Mouse (Mus musculus): ENCODE measurements around the gene Tfap2c. TPM values are rescaled to one million over a fixed set of nuclear protein-coding genes. Genes with fewer than 3 reads are reported as not detected.

Tfap2c gene
- total and polyA plus RNA-seq, 3 experiments = not detected

DNA sequence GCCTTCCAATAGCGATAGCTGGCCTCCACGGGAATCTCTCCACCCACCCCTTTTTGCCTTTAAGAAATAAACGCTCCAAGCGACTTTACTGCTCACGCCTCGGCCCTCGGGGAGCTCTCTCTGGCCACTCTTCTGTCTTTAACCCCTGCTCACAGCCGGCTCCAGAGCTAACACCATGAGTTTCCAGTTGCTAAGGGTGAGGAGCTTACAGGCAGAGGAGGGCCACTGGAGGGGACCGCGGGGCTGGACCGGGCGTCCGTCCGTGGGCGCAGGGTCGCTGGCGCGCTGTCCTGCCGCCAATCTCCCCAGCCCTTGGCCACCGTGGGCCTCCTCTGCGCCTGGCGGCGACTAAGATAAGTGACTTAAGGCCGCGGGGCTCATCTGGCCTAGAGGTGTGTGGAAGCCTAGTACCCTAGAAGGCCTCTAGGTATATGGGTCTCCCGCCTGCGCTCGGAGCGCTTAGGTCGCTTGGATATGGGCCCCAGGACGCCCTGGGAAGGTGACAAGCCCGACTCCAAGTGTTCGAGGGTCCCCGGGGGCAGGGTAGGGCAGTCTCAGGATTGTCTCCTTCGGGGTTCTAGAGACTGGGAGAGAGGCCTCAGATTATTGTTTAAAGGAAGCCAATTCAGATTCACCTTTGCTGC is 3.7 kb upstream of the Tfap2c start:
- Histone ChIP-seq H3K27me3 (replicated peaks) (peaks cover 66% of the 10 kb centered on the region), H3K4me3 (replicated peaks in 1 of 3; ENCODE audit: low read depth in 2 of 3, low read length in 2 of 3, poor library complexity in 1 of 3) (no peak overlapping the region), H3K9ac (ENCODE audit: insufficient read depth, low read depth) (no peak overlapping the region), H3K79me2 (replicated peaks; ENCODE audit: control insufficient read depth, extremely low read depth, insufficient read depth, poor library complexity, severe bottlenecking) (no peaks in the 10 kb centered on the region), H3K4me2 (ENCODE audit: insufficient read depth, low read depth, poor library complexity, severe bottlenecking) (no peak overlapping the region), H3K9me3 (replicated peaks; ENCODE audit: low read length) (peaks cover 19% of the 10 kb centered on the region), H3K4me1 (ENCODE audit: control insufficient read depth in 1 of 2, insufficient read depth in 2 of 2) (no peaks in the 10 kb centered on the region), H3K27ac (ENCODE audit: insufficient read depth, low read depth) (no peak overlapping the region), H3K36me3 (replicated peaks in 1 of 2; ENCODE audit: control insufficient read depth in 1 of 2, insufficient read depth in 1 of 2, low read length in 1 of 2) (no peaks in the 10 kb centered on the region)
- in situ Hi-C loops (cut with MboI; ENCODE audit: low pct_ligation_motif_present, low pct_unique_long_range_greater_than_20kb, low sequenced_read_pairs) (no loop called here), dilution Hi-C loops (cut with MboI; ENCODE audit: extremely low pct_ligation_motif_present, extremely low pct_unique_long_range_greater_than_20kb, low sequenced_read_pairs) (no loop called here)
- TF ChIP-seq JUND (conservative IDR thresholded peaks at IDR 0.05; ENCODE audit: low read depth, low read length) = no peak
- no peak for TF ChIP-seq NELFE (IDR thresholded peaks at IDR 0.05; ENCODE audit: low read depth, low read length)
- TF ChIP-seq JUN (IDR thresholded peaks at IDR 0.05; ENCODE audit: insufficient read depth, low read depth, low read length) = no peak
- TF ChIP-seq SIN3A (IDR thresholded peaks at IDR 0.05; ENCODE audit: low read length) = no peak
- no peak for TF ChIP-seq MXI1 (IDR thresholded peaks at IDR 0.05; ENCODE audit: low read depth, low read length)
- no peak for TF ChIP-seq TCF12 (IDR thresholded peaks at IDR 0.05; ENCODE audit: low read depth, low read length)
- no peak for TF ChIP-seq TBP (conservative IDR thresholded peaks at IDR 0.05; ENCODE audit: low read depth, low read length)
- TF ChIP-seq KAT2A (IDR thresholded peaks at IDR 0.05; ENCODE audit: insufficient replicate concordance, low read length) = no peak
- TF ChIP-seq BHLHE40 (IDR thresholded peaks at IDR 0.05; ENCODE audit: low read depth, low read length) = no peak
- no peak for TF ChIP-seq ZC3H11A (IDR thresholded peaks at IDR 0.05; ENCODE audit: low read depth, low read length)
- no peak for TF ChIP-seq CHD1 (IDR thresholded peaks at IDR 0.05; ENCODE audit: low read depth, low read length)
- no peak for TF ChIP-seq ZMIZ1 (IDR thresholded peaks at IDR 0.05; ENCODE audit: low read depth, low read length)
- no peak for TF ChIP-seq MEF2A (IDR thresholded peaks at IDR 0.05; ENCODE audit: borderline replicate concordance, low read depth, low read length)
- TF ChIP-seq HCFC1 (IDR thresholded peaks at IDR 0.05; ENCODE audit: low read depth, low read length) = no peak
- TF ChIP-seq UBTF (IDR thresholded peaks at IDR 0.05; ENCODE audit: low read depth, low read length) = no peak
- TF ChIP-seq USF1 (IDR thresholded peaks at IDR 0.05; ENCODE audit: low read depth, low read length) = no peak
- no peak for DNase-seq (ENCODE audit: extremely low read depth)

GRCm38 (mm10) chr2:172546551-172546950 is 2.8 kb upstream of the Tfap2c start:
- no peaks in the 10 kb centered on the region for H3K36me3 ChIP-seq (replicated peaks in 1 of 2; ENCODE audit: control insufficient read depth in 1 of 2, insufficient read depth in 1 of 2, low read length in 1 of 2)
- dilution Hi-C loops (cut with MboI; ENCODE audit: extremely low pct_ligation_motif_present, extremely low pct_unique_long_range_greater_than_20kb, low sequenced_read_pairs) = no loop called here
- H3K9ac ChIP-seq (ENCODE audit: insufficient read depth, low read depth) = no peak overlapping the region
- in situ Hi-C loops (cut with MboI; ENCODE audit: low pct_ligation_motif_present, low pct_unique_long_range_greater_than_20kb, low sequenced_read_pairs) = no loop called here
- no peak overlapping the region for H3K4me2 ChIP-seq (ENCODE audit: insufficient read depth, low read depth, poor library complexity, severe bottlenecking)
- no peak for DNase-seq (ENCODE audit: extremely low read depth)
- no peak for TF ChIP-seq E2F4 (IDR thresholded peaks at IDR 0.05; ENCODE audit: insufficient replicate concordance, low read depth, low read length)
- no peak for TF ChIP-seq USF1 (IDR thresholded peaks at IDR 0.05; ENCODE audit: low read depth, low read length)
- no peak for TF ChIP-seq CHD2 (IDR thresholded peaks at IDR 0.05; ENCODE audit: low read length)
- no peak for TF ChIP-seq CTCF (conservative IDR thresholded peaks at IDR 0.05 in 1 of 2, IDR thresholded peaks at IDR 0.05 in 1 of 2; ENCODE audit: low read depth in 2 of 2, low read length in 2 of 2)
- no peak for TF ChIP-seq POLR2A (IDR thresholded peaks at IDR 0.05; ENCODE audit: low read depth, low read length)
- no peak for TF ChIP-seq MYC (IDR thresholded peaks at IDR 0.05; ENCODE audit: low read depth, low read length)
- TF ChIP-seq MAX (IDR thresholded peaks at IDR 0.05; ENCODE audit: low read length) = no peak
- no peak for TF ChIP-seq MAZ (IDR thresholded peaks at IDR 0.05; ENCODE audit: low read depth, low read length)
- TF ChIP-seq TBP (conservative IDR thresholded peaks at IDR 0.05; ENCODE audit: low read depth, low read length) = no peak
- no peak for TF ChIP-seq EP300 (IDR thresholded peaks at IDR 0.05; ENCODE audit: low read length)
- TF ChIP-seq ETS1 (conservative IDR thresholded peaks at IDR 0.05; ENCODE audit: low read depth, low read length) = no peak
- TF ChIP-seq RAD21 (IDR thresholded peaks at IDR 0.05; ENCODE audit: low read depth, low read length) = no peak
- TF ChIP-seq SIN3A (IDR thresholded peaks at IDR 0.05; ENCODE audit: low read length) = no peak
- TF ChIP-seq ZKSCAN1 (IDR thresholded peaks at IDR 0.05; ENCODE audit: borderline replicate concordance, low read depth, low read length) = no peak
- TF ChIP-seq GABPA (IDR thresholded peaks at IDR 0.05; ENCODE audit: insufficient replicate concordance, low read depth, low read length) = no peak
- TF ChIP-seq CHD1 (IDR thresholded peaks at IDR 0.05; ENCODE audit: low read depth, low read length) = no peak
- TF ChIP-seq USF2 (conservative IDR thresholded peaks at IDR 0.05; ENCODE audit: low read depth, low read length) = no peak
- no peak overlapping the region for H3K4me3 ChIP-seq (replicated peaks in 1 of 3; ENCODE audit: low read depth in 2 of 3, low read length in 2 of 3, poor library complexity in 1 of 3)
- no peak overlapping the region for H3K27ac ChIP-seq (ENCODE audit: insufficient read depth, low read depth)
- H3K9me3 ChIP-seq (replicated peaks; ENCODE audit: low read length) = peaks cover 27% of the 10 kb centered on the region
- no peaks in the 10 kb centered on the region for H3K4me1 ChIP-seq (ENCODE audit: control insufficient read depth in 1 of 2, insufficient read depth in 2 of 2)
- H3K27me3 ChIP-seq (replicated peaks) = peaks cover 58% of the 10 kb centered on the region
- no peaks in the 10 kb centered on the region for H3K79me2 ChIP-seq (replicated peaks; ENCODE audit: control insufficient read depth, extremely low read depth, insufficient read depth, poor library complexity, severe bottlenecking)
